Mouse (Mus musculus): ENCODE data around the gene Dnajb12. TPM values are rescaled to one million over a fixed set of nuclear protein-coding genes. Genes with fewer than 3 reads are reported as not detected.
A peak's percentile ranks its signal among the peaks of the same experiment; 100 is the strongest.

The Dnajb12 gene
- polyA plus RNA-seq (2014; fragmentation: Nextera tagmentation; extraction: Ambion mirVana), result 24.9 and 27.3 TPM in 2 replicates

GRCm38 (mm10) chr10:59879255-59880028 lies at the start of gene Dnajb12:
Dnajb12 (plus strand) TSS chr10:59879556.
- no peaks in the 10 kb centered on the region for H3K36me3 ChIP-seq (ENCODE audit: control insufficient read depth, insufficient read depth, low read length)
- WGBS, result under 1% methylated on average over 79 of the region's 80 CpGs
- H3K4me2 ChIP-seq (ENCODE audit: low read depth), result peak within 1 kb of the TSS; percentile 74
- no peaks in the 10 kb centered on the region for H3K27me3 ChIP-seq (ENCODE audit: control insufficient read depth, insufficient read depth, low read length)
- H3K4me1 ChIP-seq (ENCODE audit: control insufficient read depth, insufficient read depth, low read length), result peaks cover 4% of the 10 kb centered on the region; the same call in 1 of the 2 replicates
- peak; percentile 94 for DNase-seq (ENCODE audit: low spot score)
- peak within 1 kb of the TSS; percentile 89 for H3K4me3 ChIP-seq (ENCODE audit: low read depth, low read length)
- ATAC-seq (ENCODE audit: insufficient read depth, low FRiP score, low TSS enrichment), result peak; percentile 92
- no peaks in the 10 kb centered on the region for H3K9me3 ChIP-seq (ENCODE audit: control insufficient read depth, low read length)
- peak within 1 kb of the TSS; percentile 99 for H3K27ac ChIP-seq (ENCODE audit: low read depth, low read length)
- H3K9ac ChIP-seq (ENCODE audit: low read length), result peak within 1 kb of the TSS; percentile 99

- Histone ChIP-seq H3K36me3 (ENCODE audit: control insufficient read depth, insufficient read depth, low read length) (no peaks in the 10 kb centered on the region), H3K4me1 (ENCODE audit: control insufficient read depth, insufficient read depth, low read length) (no peaks in the 10 kb centered on the region), H3K27me3 (ENCODE audit: control insufficient read depth, insufficient read depth, low read length) (no peaks in the 10 kb centered on the region), H3K27ac (ENCODE audit: low read depth, low read length) (no peak overlapping the region), H3K4me3 (ENCODE audit: low read depth, low read length) (no peak overlapping the region), H3K4me2 (ENCODE audit: low read depth) (no peak overlapping the region), H3K9ac (ENCODE audit: low read length) (no peak overlapping the region), H3K9me3 (ENCODE audit: control insufficient read depth, low read length) (no peaks in the 10 kb centered on the region)
- no peak for ATAC-seq (ENCODE audit: insufficient read depth, low FRiP score, low TSS enrichment)
- DNase-seq (ENCODE audit: low spot score), result no peak
- 92% methylated on average over 6 of the region's 6 CpGs for WGBS
Measured at GRCm38 (mm10) chr10:59829886-59830285, 49.5 kb upstream of the Dnajb12 start.

GRCm38 (mm10) chr10:59831950-59832349 lies 47.4 kb upstream of the Dnajb12 start:
- no peaks in the 10 kb centered on the region for H3K4me1 ChIP-seq (ENCODE audit: control insufficient read depth, insufficient read depth, low read length)
- ATAC-seq (ENCODE audit: insufficient read depth, low FRiP score, low TSS enrichment) (no peak), DNase-seq (ENCODE audit: low spot score) (no peak)
- no peaks in the 10 kb centered on the region for H3K9me3 ChIP-seq (ENCODE audit: control insufficient read depth, low read length)
- H3K9ac ChIP-seq (ENCODE audit: low read length), result no peak overlapping the region
- no peaks in the 10 kb centered on the region for H3K27me3 ChIP-seq (ENCODE audit: control insufficient read depth, insufficient read depth, low read length)
- no peak overlapping the region for H3K4me3 ChIP-seq (ENCODE audit: low read depth, low read length)
- no peaks in the 10 kb centered on the region for H3K36me3 ChIP-seq (ENCODE audit: control insufficient read depth, insufficient read depth, low read length)
- WGBS, result 94% methylated on average over 7 of the region's 7 CpGs
- H3K4me2 ChIP-seq (ENCODE audit: low read depth), result no peak overlapping the region
- no peak overlapping the region for H3K27ac ChIP-seq (ENCODE audit: low read depth, low read length)

GRCm38 (mm10) chr10:59835301-59836155 lies 43.8 kb upstream of the Dnajb12 start:
- Histone ChIP-seq H3K27me3 (ENCODE audit: control insufficient read depth, insufficient read depth, low read length) (no peaks in the 10 kb centered on the region), H3K4me2 (ENCODE audit: low read depth) (no peak overlapping the region), H3K9me3 (ENCODE audit: control insufficient read depth, low read length) (no peaks in the 10 kb centered on the region), H3K9ac (ENCODE audit: low read length) (no peak overlapping the region), H3K27ac (ENCODE audit: low read depth, low read length) (no peak overlapping the region), H3K36me3 (ENCODE audit: control insufficient read depth, insufficient read depth, low read length) (no peaks in the 10 kb centered on the region), H3K4me3 (ENCODE audit: low read depth, low read length) (no peak overlapping the region), H3K4me1 (ENCODE audit: control insufficient read depth, insufficient read depth, low read length) (no peaks in the 10 kb centered on the region)
- ATAC-seq (ENCODE audit: insufficient read depth, low FRiP score, low TSS enrichment) (no peak), DNase-seq (ENCODE audit: low spot score) (no peak)
- WGBS, result 88% methylated on average over 14 of the region's 14 CpGs

- H3K4me2 ChIP-seq (ENCODE audit: low read depth), result no peak overlapping the region
- H3K4me1 ChIP-seq (ENCODE audit: control insufficient read depth, insufficient read depth, low read length), result no peaks in the 10 kb centered on the region
- 95% methylated on average over 5 of the region's 5 CpGs for WGBS
- no peak for DNase-seq (ENCODE audit: low spot score)
- no peaks in the 10 kb centered on the region for H3K27me3 ChIP-seq (ENCODE audit: control insufficient read depth, insufficient read depth, low read length)
- no peaks in the 10 kb centered on the region for H3K36me3 ChIP-seq (ENCODE audit: control insufficient read depth, insufficient read depth, low read length)
- ATAC-seq (ENCODE audit: insufficient read depth, low FRiP score, low TSS enrichment), result no peak
- H3K27ac ChIP-seq (ENCODE audit: low read depth, low read length), result no peak overlapping the region
- H3K9me3 ChIP-seq (ENCODE audit: control insufficient read depth, low read length), result no peaks in the 10 kb centered on the region
- H3K9ac ChIP-seq (ENCODE audit: low read length), result no peak overlapping the region
- H3K4me3 ChIP-seq (ENCODE audit: low read depth, low read length), result no peak overlapping the region
Measured at GRCm38 (mm10) chr10:59837490-59837889, 41.9 kb upstream of the Dnajb12 start.

GRCm38 (mm10) chr10:59841434-59841833 lies 37.9 kb upstream of the Dnajb12 start:
- ATAC-seq (ENCODE audit: insufficient read depth, low FRiP score, low TSS enrichment) (no peak), DNase-seq (ENCODE audit: low spot score) (no peak)
- no peaks in the 10 kb centered on the region for H3K36me3 ChIP-seq (ENCODE audit: control insufficient read depth, insufficient read depth, low read length)
- H3K27ac ChIP-seq (ENCODE audit: low read depth, low read length), result no peak overlapping the region
- no peaks in the 10 kb centered on the region for H3K4me1 ChIP-seq (ENCODE audit: control insufficient read depth, insufficient read depth, low read length)
- H3K27me3 ChIP-seq (ENCODE audit: control insufficient read depth, insufficient read depth, low read length), result no peaks in the 10 kb centered on the region
- no peaks in the 10 kb centered on the region for H3K9me3 ChIP-seq (ENCODE audit: control insufficient read depth, low read length)
- H3K9ac ChIP-seq (ENCODE audit: low read length), result no peak overlapping the region
- WGBS, result 91% methylated on average over 8 of the region's 8 CpGs
- H3K4me2 ChIP-seq (ENCODE audit: low read depth), result no peak overlapping the region
- H3K4me3 ChIP-seq (ENCODE audit: low read depth, low read length), result no peak overlapping the region

GRCm38 (mm10) chr10:59843125-59843524 lies 36.2 kb upstream of the Dnajb12 start:
- Histone ChIP-seq H3K4me3 (ENCODE audit: low read depth, low read length) (no peak overlapping the region), H3K4me1 (ENCODE audit: control insufficient read depth, insufficient read depth, low read length) (no peaks in the 10 kb centered on the region), H3K27ac (ENCODE audit: low read depth, low read length) (no peak overlapping the region), H3K9ac (ENCODE audit: low read length) (no peak overlapping the region), H3K4me2 (ENCODE audit: low read depth) (no peak overlapping the region), H3K36me3 (ENCODE audit: control insufficient read depth, insufficient read depth, low read length) (no peaks in the 10 kb centered on the region), H3K27me3 (ENCODE audit: control insufficient read depth, insufficient read depth, low read length) (no peaks in the 10 kb centered on the region), H3K9me3 (ENCODE audit: control insufficient read depth, low read length) (no peaks in the 10 kb centered on the region)
- ATAC-seq (ENCODE audit: insufficient read depth, low FRiP score, low TSS enrichment), result no peak
- no peak for DNase-seq (ENCODE audit: low spot score)
- 34% methylated on average over 5 of the region's 5 CpGs for WGBS

- Histone ChIP-seq H3K36me3 (ENCODE audit: control insufficient read depth, insufficient read depth, low read length) (no peaks in the 10 kb centered on the region), H3K9me3 (ENCODE audit: control insufficient read depth, low read length) (no peaks in the 10 kb centered on the region), H3K27me3 (ENCODE audit: control insufficient read depth, insufficient read depth, low read length) (no peaks in the 10 kb centered on the region), H3K4me2 (ENCODE audit: low read depth) (no peak overlapping the region), H3K4me1 (ENCODE audit: control insufficient read depth, insufficient read depth, low read length) (no peaks in the 10 kb centered on the region), H3K27ac (ENCODE audit: low read depth, low read length) (no peak overlapping the region), H3K9ac (ENCODE audit: low read length) (no peak overlapping the region), H3K4me3 (ENCODE audit: low read depth, low read length) (no peak overlapping the region)
- 61% methylated on average over 9 of the region's 9 CpGs for WGBS
- no peak for DNase-seq (ENCODE audit: low spot score)
- no peak for ATAC-seq (ENCODE audit: insufficient read depth, low FRiP score, low TSS enrichment)
Measured at GRCm38 (mm10) chr10:59844686-59845085, 34.7 kb upstream of the Dnajb12 start.

Measured in neural tube, embryonic 11.5 days (tissue).